Mouse (Mus musculus) retina, postnatal 1 day (tissue): ENCODE measurements at regions not wholly inside any gene's neighbourhood (a gene's known extent, or its start where the extent isn't known, plus 50 kb on each side); places are given as distances from the start of the nearest gene placed in this dataset.
"Not testable (repeated sequence)": the region's sequence is repeated elsewhere in the genome, so short reads cannot be mapped to it uniquely, and the experiment has no call there.

Experiments
- DNase-seq: peaks from one replicate; pipeline ENCODE4 v3.0.0-alpha.2; 2012

- no peak for DNase-seq
Measured at GRCm38 (mm10) chr11:121894801-121895200, 64.8 kb downstream of the Ptchd3 start.

GRCm38 (mm10) chr11:121904393-121904792, 74.3 kb downstream of the Ptchd3 start:
- DNase-seq: not testable (repeated sequence)

GRCm38 (mm10) chr11:121924631-121925030, 94.6 kb downstream of the Ptchd3 start:
- DNase-seq: not testable (repeated sequence)

GRCm38 (mm10) chr11:121925043-121925442, 95.0 kb downstream of the Ptchd3 start:
- DNase-seq: peak; percentile 40

- DNase-seq: peak; percentile 1
Measured at GRCm38 (mm10) chr11:121951726-121952125, 121.7 kb downstream of the Ptchd3 start.

GRCm38 (mm10) chr11:121956367-121957235, 126.6 kb downstream of the Ptchd3 start:
- DNase-seq: peak; percentile 11

- not testable (repeated sequence) for DNase-seq
Measured at GRCm38 (mm10) chr11:121958735-121959134, 128.7 kb downstream of the Ptchd3 start.

GRCm38 (mm10) chr11:121964111-121964510, 134.1 kb downstream of the Ptchd3 start:
- DNase-seq: not testable (repeated sequence)

GRCm38 (mm10) chr11:121965911-121966310, 135.9 kb downstream of the Ptchd3 start:
- peak; percentile 15 for DNase-seq
